In the genomic region with DNA sequence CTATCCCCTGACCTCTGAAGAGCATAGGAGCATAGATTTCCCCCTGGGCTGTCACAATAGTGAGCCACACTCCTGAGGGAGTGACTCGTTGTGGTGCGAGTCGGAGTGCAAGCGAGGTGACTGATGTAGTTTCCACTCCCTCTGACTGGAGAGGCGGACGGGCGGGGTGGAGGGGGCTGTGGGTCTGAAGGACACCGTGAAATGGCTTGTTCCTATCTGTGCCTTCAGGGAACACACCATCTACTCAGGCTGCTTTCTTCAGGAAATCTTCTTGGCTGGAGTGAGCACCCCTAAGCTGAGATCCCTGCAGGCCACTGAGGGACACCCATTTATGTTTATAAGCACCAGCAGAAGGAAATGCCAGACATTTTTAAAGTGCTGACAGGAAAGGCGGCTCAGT, we compare ENCODE assay signal across 10 mouse cellular contexts. TPM values are rescaled to one million over a fixed set of nuclear protein-coding genes. Genes with fewer than 3 reads are reported as not detected.
A peak's percentile ranks its signal among the peaks of the same experiment; 100 is the strongest.
DNase-seq lines count a peak whose midpoint lies in the region; ATAC-seq and TF ChIP-seq lines count a peak whose summit lies in the region.
"Had no signal": no experiment of that assay in that cellular context is flagged by ENCODE, and none has a peak within 500 bp of the region (broad histone marks: within the 10 kb centered on the region; RNA-seq: fewer than 3 reads in every experiment).

No protein-coding gene starts in this region.

- peaks cover 32% of the 10 kb centered on the region for H3K27me3 ChIP-seq in intestine, embryonic 15.5 days (replicated peaks)
- H3K27me3 ChIP-seq in small intestine, adult 2 months (ENCODE audit: control insufficient read depth, insufficient read depth, low read length) = peaks cover 25% of the 10 kb centered on the region

- peaks cover 5% of the 10 kb centered on the region; the same call in 1 of the 2 replicates for H3K4me1 ChIP-seq in intestine, embryonic 15.5 days (replicated peaks)
- H3K4me1 ChIP-seq in small intestine, adult 2 months (ENCODE audit: control insufficient read depth, insufficient read depth, insufficient read length, low read length) = no peaks in the 10 kb centered on the region; the same call in 1 of the 2 replicates

- no peaks in the 10 kb centered on the region for H3K36me3 ChIP-seq in intestine, embryonic 15.5 days
- no peaks in the 10 kb centered on the region for H3K36me3 ChIP-seq in small intestine, adult 2 months (ENCODE audit: control insufficient read depth, insufficient read depth, low read length)

- TF ChIP-seq CTCF in small intestine, adult 2 months (IDR thresholded peaks at IDR 0.05; ENCODE audit: extremely low read depth, insufficient read length, insufficient replicate concordance, low read depth, low read length) = no peak

- peak; percentile 65 to 73 for DNase-seq in adrenal gland, adult (ENCODE audit: inconsistent age in 2 of 2, low spot score in 1 of 2)
- DNase-seq in adrenal gland, adult 18-20 months (ENCODE audit: low spot score in 2 of 2) = no peak
- DNase-seq in right cerebral cortex, postnatal 25 days = peak; percentile 23
- no peak for DNase-seq in right cerebral cortex, adult 2 months (ENCODE audit: low spot score in 2 of 2)
- no peak for DNase-seq in spleen, postnatal 10 days (ENCODE audit: low spot score in 2 of 2)
- DNase-seq in embryo, embryonic 10.5 days (ENCODE audit: low spot score) = no peak

- TF ChIP-seq POLR2A in small intestine, adult 2 months (IDR thresholded peaks at IDR 0.05; ENCODE audit: low read depth, low read length) = no peak

- H3K4me2 ChIP-seq in intestine, embryonic 15.5 days (replicated peaks) = peak overlapping the region; percentile 58

- H3K4me3 ChIP-seq in intestine, embryonic 15.5 days (replicated peaks) = no peak overlapping the region
- H3K4me3 ChIP-seq in small intestine, adult 2 months (ENCODE audit: low read depth, low read length) = no peak overlapping the region; the same call in 1 of the 2 replicates

- 19% methylated on average over 9 of the region's 9 CpGs for WGBS in intestine, embryonic 15.5 days
- WGBS in small intestine, adult 2 months = 43% methylated on average over 9 of the region's 9 CpGs

- 0 out of 2 replicates have a peak overlapping the region, but pooled peaks have one; percentile 17 for H3K27ac ChIP-seq in intestine, embryonic 15.5 days
- H3K27ac ChIP-seq in small intestine, adult 2 months (ENCODE audit: insufficient read depth, low read depth, low read length) = 0 out of 2 replicates have a peak overlapping the region, but pooled peaks have one; percentile 3

- 0 out of 2 replicates have a peak overlapping the region, but pooled peaks have one; percentile 3 for H3K9ac ChIP-seq in intestine, embryonic 15.5 days

- H3K9me3 ChIP-seq in intestine, embryonic 15.5 days = no peaks in the 10 kb centered on the region

- ATAC-seq in intestine, embryonic 15.5 days = no peak

RNA-seq across cellular contexts. Expression of a gene that starts 8.7 kb away (rescaled TPM):
- total RNA-seq in adrenal gland, adult 18-20 months (2021) = not detected
- not detected in 2 replicates for polyA plus RNA-seq in intestine, embryonic 15.5 days (2015; fragmentation: Nextera tagmentation; extraction: Ambion mirVana)
- not detected in 2 replicates for polyA plus RNA-seq in small intestine, adult 2 months (2012; rRNA removed)
- polyA plus RNA-seq: brain, embryonic 14.5 days; limb, embryonic 11.5 days had no signal

RNA-seq across cellular contexts. Expression of a gene that starts 24.5 kb away (rescaled TPM):
- total RNA-seq in adrenal gland, adult 18-20 months (2021) = under 1 TPM; 0.13 to 0.50 TPM
- polyA plus RNA-seq in intestine, embryonic 15.5 days (2015; fragmentation: Nextera tagmentation; extraction: Ambion mirVana) = 0.75 and 1.0 TPM in 2 replicates
- not detected in 2 replicates for polyA plus RNA-seq in small intestine, adult 2 months (2012; rRNA removed)

RNA-seq across cellular contexts. Expression of a gene that starts 25.3 kb away (rescaled TPM):
- total RNA-seq in adrenal gland, adult 18-20 months (2021) = 10 to 100 TPM; 17.1 to 63.4 TPM
- polyA plus RNA-seq in intestine, embryonic 15.5 days (2015; fragmentation: Nextera tagmentation; extraction: Ambion mirVana) = 1.2 and 1.5 TPM in 2 replicates
- 2.2 and 4.1 TPM in 2 replicates for polyA plus RNA-seq in small intestine, adult 2 months (2012; rRNA removed)
- polyA plus RNA-seq: limb, embryonic 11.5 days had no signal

RNA-seq across cellular contexts. Expression of a gene that starts 30.4 kb away (rescaled TPM):
- 10 to 100 TPM; 75.4 to 85.9 TPM for total RNA-seq in adrenal gland, adult 18-20 months (2021)
- polyA plus RNA-seq in intestine, embryonic 15.5 days (2015; fragmentation: Nextera tagmentation; extraction: Ambion mirVana) = 248 and 256 TPM in 2 replicates
- 101 and 199 TPM in 2 replicates for polyA plus RNA-seq in small intestine, adult 2 months (2012; rRNA removed)

RNA-seq across cellular contexts. Expression of a gene that starts 39.0 kb away (rescaled TPM):
- 10 to 100 TPM in 1 of 2 experiments, 1 to 10 TPM in 1; 9.8 to 11.8 TPM for total RNA-seq in adrenal gland, adult 18-20 months (2021)
- polyA plus RNA-seq in intestine, embryonic 15.5 days (2015; fragmentation: Nextera tagmentation; extraction: Ambion mirVana) = 23.2 and 25.1 TPM in 2 replicates
- polyA plus RNA-seq in small intestine, adult 2 months (2012; rRNA removed) = 1.3 and 3.6 TPM in 2 replicates

Comparison
In these comparisons a context has a peak if more than half of its experiments do, and no peak if none do; other contexts are left out.
1. DNase-seq: peak in adrenal gland, adult (2 of 2) and right cerebral cortex, postnatal 25 days (single experiment); none in adrenal gland, adult 18-20 months (0 of 2), right cerebral cortex, adult 2 months (0 of 2), spleen, postnatal 10 days (0 of 2) and embryo, embryonic 10.5 days (single experiment).